Mouse (Mus musculus) stomach, embryonic 14.5 days (tissue): Measurements from ENCODE around the gene Tceal5. TPM values are rescaled to one million over a fixed set of nuclear protein-coding genes. Genes with fewer than 3 reads are reported as not detected.

Source experiments
- microRNA-seq: library from miRNA; unstranded; fragments of <30 nt; microRNA quantifications from one replicate; pipeline ENCODE4, GENCODE M21; 2016
- polyA plus RNA-seq: library from polyadenylated mRNA; unstranded; fragments of >200 nt; fragmentation: Nextera tagmentation; extraction: Ambion mirVana; gene quantifications from 2 replicates; pipeline ENCODE4 v1.2.1, GENCODE M21; 2014

The Tceal5 gene
- polyA plus RNA-seq, 1 experiment from 2014 or later = 1.6 TPM

Small RNA genes within 50 kb of the gene (microRNA-seq; reads per million reads assigned to microRNA genes)
- gene Mir6383 = not detected

Other genes starting within 250 kb of the Tceal5 start
- 75.7 and 77.4 TPM in 2 replicates for gene Arxes2, start 210.1 kb downstream of the Tceal5 start, polyA plus RNA-seq
- 33.5 and 36.2 TPM in 2 replicates for gene Arxes1, start 170.5 kb downstream of the Tceal5 start, polyA plus RNA-seq
- 104 and 108 TPM in 2 replicates for gene Bex2, start 135.6 kb downstream of the Tceal5 start, polyA plus RNA-seq
- gene Nxf3, start 118.6 kb downstream of the Tceal5 start, polyA plus RNA-seq = 0.34 TPM in 1 of 2 replicates, not detected in the other
- 108 and 121 TPM in 2 replicates for gene Bex4, start 64.9 kb downstream of the Tceal5 start, polyA plus RNA-seq
- gene Tceal8, start 31.5 kb downstream of the Tceal5 start, polyA plus RNA-seq = 201 and 204 TPM in 2 replicates
- gene Tceal7, start 10.9 kb upstream of the Tceal5 start, polyA plus RNA-seq = 0.61 and 1.1 TPM in 2 replicates
- gene Bex1, start 11.6 kb upstream of the Tceal5 start, polyA plus RNA-seq = 75.8 and 80.1 TPM in 2 replicates
- gene Tceal9, start 41.2 kb upstream of the Tceal5 start, polyA plus RNA-seq = 663 and 676 TPM in 2 replicates
- gene Bex3, start 66.4 kb upstream of the Tceal5 start, polyA plus RNA-seq = 466 and 489 TPM in 2 replicates